Mouse (Mus musculus) liver, embryonic 11.5 days (tissue): ENCODE data around the gene Ssmem1. TPM values are rescaled to one million over a fixed set of nuclear protein-coding genes. Genes with fewer than 3 reads are reported as not detected.

Experiments used
- ATAC-seq: fragments of 200-750 bp; cut with Nextera tagmentation; replicated peaks from 2 replicates; pipeline ENCODE4 v1.8.0; 2017; ENCODE audit warnings: moderate number of reproducible peaks, mild to moderate bottlenecking, moderate TSS enrichment, moderate library complexity; ENCODE audit not compliant: low FRiP score
- DNase-seq: peaks from one replicate; pipeline ENCODE4 v3.0.0-alpha.2; 2017; ENCODE audit warnings: low spot score
- H3K27ac ChIP-seq: fragments of 300-500 bp; sonication (generic); 2 replicates; pipeline ENCODE4 v1.5.1; 2014; ENCODE audit warnings: mild to moderate bottlenecking, low read depth, low read length, control low read depth
- H3K27me3 ChIP-seq: fragments of 300-500 bp; sonication (generic); replicated peaks from 2 replicates; pipeline ENCODE4 v1.6.1; 2014; ENCODE audit warnings: low read length, mixed read lengths; ENCODE audit not compliant: control insufficient read depth, insufficient read depth
- H3K36me3 ChIP-seq: fragments of 300-500 bp; sonication (generic); 2 replicates; pipeline ENCODE4 v1.6.1; 2014; ENCODE audit warnings: mild to moderate bottlenecking, low read length, moderate library complexity, mixed read lengths; ENCODE audit not compliant: control insufficient read depth, insufficient read depth
- H3K4me1 ChIP-seq: fragments of 300-500 bp; sonication (generic); replicated peaks from 2 replicates; pipeline ENCODE4 v1.6.1; 2014; ENCODE audit warnings: low read length, mixed read lengths; ENCODE audit not compliant: control insufficient read depth, insufficient read depth
- H3K4me2 ChIP-seq: fragments of 300-500 bp; sonication (generic); 2 replicates; pipeline ENCODE4 v1.6.1; 2014; ENCODE audit warnings: mild to moderate bottlenecking, control low read depth, moderate library complexity
- H3K4me3 ChIP-seq: fragments of 300-500 bp; sonication (generic); 2 replicates; pipeline ENCODE4 v1.5.1; 2014; ENCODE audit warnings: low read depth, low read length, control low read depth
- H3K9ac ChIP-seq: fragments of 300-500 bp; sonication (generic); 2 replicates; pipeline ENCODE4 v1.6.1; 2014; ENCODE audit warnings: low read depth, low read length, control low read depth
- H3K9me3 ChIP-seq: fragments of 300-500 bp; sonication (generic); 2 replicates; pipeline ENCODE4 v1.6.1; 2016; ENCODE audit warnings: low read length, inconsistent platforms, mixed read lengths; ENCODE audit not compliant: control insufficient read depth
- WGBS: fragments of 180-500 bp; shearing (Covaris S2); extraction: QIAGEN DNeasy Blood & Tissue Kit; methylation state at CpG from one replicate; pipeline ENCODE4 v1.1.7; 2014; 5-methylcytosine and 5-hydroxymethylcytosine counted together
- polyA plus RNA-seq: library from polyadenylated mRNA; unstranded; fragments of >200 nt; fragmentation: Nextera tagmentation; extraction: Ambion mirVana; gene quantifications from 2 replicates; pipeline ENCODE4 v1.2.1, GENCODE M21; 2014

Gene Ssmem1
- 0.18 TPM in 1 of 2 replicates, not detected in the other for polyA plus RNA-seq

GRCm38 (mm10) chr6:30509265-30510239 is at the start of gene Ssmem1, which contains the start of gene Tmem209:
TSS of gene Ssmem1 (plus strand) at chr6:30509849.
TSS of gene Tmem209 (minus strand) at chr6:30509783.
- H3K27me3 ChIP-seq = no peaks in the 10 kb centered on the region
- peak; percentile 98 for ATAC-seq
- no peaks in the 10 kb centered on the region for H3K9me3 ChIP-seq
- peak within 1 kb of the TSS; percentile 97 for H3K9ac ChIP-seq
- peaks cover 20% of the 10 kb centered on the region for H3K36me3 ChIP-seq
- H3K27ac ChIP-seq = peak within 1 kb of the TSS; percentile 94
- peak within 1 kb of the TSS; percentile 69 for H3K4me2 ChIP-seq
- DNase-seq = peak; percentile 99
- H3K4me1 ChIP-seq = peaks cover 13% of the 10 kb centered on the region
- under 1% methylated on average over 37 of the region's 37 CpGs for WGBS
- H3K4me3 ChIP-seq = peak within 1 kb of the TSS; percentile 78

GRCm38 (mm10) chr6:30460750-30461446 is 48.8 kb upstream of the Ssmem1 start:
- ATAC-seq (peak; percentile 72), DNase-seq (peak; percentile 80)
- no peak overlapping the region for H3K4me3 ChIP-seq
- no peaks in the 10 kb centered on the region; the same call in 1 of the 2 replicates for H3K27me3 ChIP-seq
- no peaks in the 10 kb centered on the region for H3K9me3 ChIP-seq
- H3K4me2 ChIP-seq = peak overlapping the region; percentile 82
- peaks cover 35% of the 10 kb centered on the region for H3K4me1 ChIP-seq
- H3K9ac ChIP-seq = peak overlapping the region; percentile 72
- H3K27ac ChIP-seq = peak overlapping the region; percentile 86
- WGBS = 33% methylated on average over 19 of the region's 19 CpGs
- no peaks in the 10 kb centered on the region for H3K36me3 ChIP-seq

GRCm38 (mm10) chr6:30461755-30462344 is 47.8 kb upstream of the Ssmem1 start:
- H3K4me1 ChIP-seq = peaks cover 37% of the 10 kb centered on the region
- H3K27ac ChIP-seq = no peak overlapping the region
- no peak overlapping the region for H3K9ac ChIP-seq
- H3K9me3 ChIP-seq = no peaks in the 10 kb centered on the region
- H3K27me3 ChIP-seq = no peaks in the 10 kb centered on the region; the same call in 1 of the 2 replicates
- WGBS = 68% methylated on average over 13 of the region's 13 CpGs
- ATAC-seq (no peak), DNase-seq (no peak)
- no peak overlapping the region for H3K4me2 ChIP-seq
- H3K36me3 ChIP-seq = no peaks in the 10 kb centered on the region
- H3K4me3 ChIP-seq = no peak overlapping the region

- 19% methylated on average over 7 of the region's 7 CpGs for WGBS
- peaks cover 39% of the 10 kb centered on the region for H3K4me1 ChIP-seq
- no peak overlapping the region for H3K4me2 ChIP-seq
- DNase-seq = no peak
- no peak overlapping the region for H3K9ac ChIP-seq
- no peak overlapping the region for H3K4me3 ChIP-seq
- no peak for ATAC-seq
- H3K9me3 ChIP-seq = no peaks in the 10 kb centered on the region
- no peaks in the 10 kb centered on the region for H3K36me3 ChIP-seq
- no peak overlapping the region for H3K27ac ChIP-seq
- no peaks in the 10 kb centered on the region; the same call in 1 of the 2 replicates for H3K27me3 ChIP-seq
Measured at GRCm38 (mm10) chr6:30462822-30463221, 46.8 kb upstream of the Ssmem1 start.

GRCm38 (mm10) chr6:30465586-30465985 is 44.1 kb upstream of the Ssmem1 start:
- Histone ChIP-seq H3K27me3 (no peaks in the 10 kb centered on the region; the same call in 1 of the 2 replicates), H3K4me1 (peaks cover 29% of the 10 kb centered on the region), H3K9me3 (no peaks in the 10 kb centered on the region), H3K4me3 (no peak overlapping the region), H3K27ac (no peak overlapping the region), H3K36me3 (no peaks in the 10 kb centered on the region), H3K9ac (no peak overlapping the region), H3K4me2 (no peak overlapping the region)
- 82% methylated on average over 11 of the region's 11 CpGs for WGBS
- ATAC-seq = no peak
- no peak for DNase-seq

GRCm38 (mm10) chr6:30468058-30468457 is 41.6 kb upstream of the Ssmem1 start:
- H3K9me3 ChIP-seq = no peaks in the 10 kb centered on the region
- no peak for ATAC-seq
- no peak overlapping the region for H3K4me2 ChIP-seq
- 69% methylated on average over 1 of the region's 1 CpGs for WGBS
- DNase-seq = no peak
- H3K27me3 ChIP-seq = no peaks in the 10 kb centered on the region
- H3K27ac ChIP-seq = no peak overlapping the region
- no peak overlapping the region for H3K9ac ChIP-seq
- H3K4me3 ChIP-seq = no peak overlapping the region
- peaks cover 10% of the 10 kb centered on the region for H3K4me1 ChIP-seq
- H3K36me3 ChIP-seq = no peaks in the 10 kb centered on the region

- WGBS = 53% methylated on average over 12 of the region's 12 CpGs
- Histone ChIP-seq H3K4me2 (no peak overlapping the region), H3K36me3 (no peaks in the 10 kb centered on the region), H3K9me3 (no peaks in the 10 kb centered on the region), H3K9ac (no peak overlapping the region), H3K4me1 (peaks cover 8% of the 10 kb centered on the region), H3K4me3 (no peak overlapping the region), H3K27ac (no peak overlapping the region), H3K27me3 (no peaks in the 10 kb centered on the region)
- no peak for DNase-seq
- ATAC-seq = no peak
Measured at GRCm38 (mm10) chr6:30468684-30469083, 41.0 kb upstream of the Ssmem1 start.

GRCm38 (mm10) chr6:30469370-30469769 is 40.3 kb upstream of the Ssmem1 start:
- WGBS = 83% methylated on average over 12 of the region's 12 CpGs
- ATAC-seq (no peak), DNase-seq (no peak)
- H3K4me2 ChIP-seq = no peak overlapping the region
- H3K9ac ChIP-seq = no peak overlapping the region
- no peak overlapping the region for H3K4me3 ChIP-seq
- H3K4me1 ChIP-seq = peaks cover 8% of the 10 kb centered on the region
- no peaks in the 10 kb centered on the region for H3K27me3 ChIP-seq
- H3K27ac ChIP-seq = no peak overlapping the region
- no peaks in the 10 kb centered on the region for H3K36me3 ChIP-seq
- no peaks in the 10 kb centered on the region for H3K9me3 ChIP-seq
